ENCODE assay signal across 8 mouse cellular contexts in the genomic region with DNA sequence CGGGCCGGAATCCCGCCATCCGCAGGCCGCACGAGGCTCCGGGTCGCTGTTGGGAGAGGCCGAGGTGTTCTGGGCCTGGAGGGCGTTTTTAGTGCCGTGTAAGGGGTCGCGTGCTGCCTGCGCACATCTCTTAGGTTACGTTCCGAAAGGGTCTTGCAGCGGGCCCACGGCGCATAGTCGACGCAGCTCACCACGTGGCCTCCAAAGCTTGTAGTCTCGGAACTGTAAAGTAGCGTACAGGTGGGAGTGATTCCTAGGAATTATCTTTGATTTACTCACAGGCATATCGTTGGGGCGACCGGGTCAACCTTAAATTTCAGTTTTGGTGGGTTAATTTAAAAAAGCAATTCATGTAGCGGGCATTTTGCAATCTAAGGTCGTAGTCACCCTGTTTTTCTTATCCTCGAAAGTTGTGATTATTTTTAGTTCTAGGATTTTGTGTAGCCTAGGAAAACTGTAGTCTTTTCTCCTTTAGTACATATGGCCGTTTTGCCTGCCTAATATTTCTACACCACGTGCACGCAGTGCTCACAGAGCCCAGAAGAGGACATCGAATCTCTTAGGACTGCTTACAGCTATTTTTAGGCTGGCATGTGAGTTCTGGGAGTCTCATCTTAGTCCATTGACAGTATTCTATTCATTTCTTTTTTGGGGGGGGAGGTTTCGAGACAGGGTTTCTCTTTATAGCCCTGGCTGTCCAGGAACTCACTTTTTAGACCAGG. TPM values are rescaled to one million over a fixed set of nuclear protein-coding genes. Genes with fewer than 3 reads are reported as not detected.
A peak's percentile ranks its signal among the peaks of the same experiment; 100 is the strongest.
DNase-seq lines count a peak whose midpoint lies in the region; ATAC-seq and TF ChIP-seq lines count a peak whose summit lies in the region.

Gene 4931406C07Rik, minus strand, starts transcription at position 51 of the 722 bp plus-strand sequence.

- peak within 1 kb of the TSS; percentile 91 for H3K27ac ChIP-seq in lung, embryonic 15.5 days
- peak within 1 kb of the TSS; percentile 86 for H3K27ac ChIP-seq in hindbrain, postnatal 0 days

- no peak for DNase-seq in lung, adult 18-20 months
- peak; percentile 59 for DNase-seq in adipocyte (ENCODE audit: low spot score)
- peak; percentile 71 for DNase-seq in hindbrain, postnatal 0 days (ENCODE audit: low spot score)
- DNase-seq in lung, postnatal 10 days, result peak; percentile 8
- no peak for DNase-seq in spleen, postnatal 4 days (ENCODE audit: low spot score in 2 of 2)
- no peak for DNase-seq in kidney, adult 18-20 months

- no peak for TF ChIP-seq CTCF in hindbrain, postnatal 0 days (IDR thresholded peaks at IDR 0.05; ENCODE audit: low read depth)

- no peaks in the 10 kb centered on the region for H3K9me3 ChIP-seq in lung, embryonic 15.5 days
- H3K9me3 ChIP-seq in erythroblast, embryonic 14.5 days (ENCODE audit: control insufficient read depth, low read length), result no peaks in the 10 kb centered on the region
- no peaks in the 10 kb centered on the region for H3K9me3 ChIP-seq in hindbrain, postnatal 0 days (ENCODE audit: low read length)

- H3K4me2 ChIP-seq in lung, embryonic 15.5 days, result peak within 1 kb of the TSS; percentile 60
- peak within 1 kb of the TSS; percentile 77 for H3K4me2 ChIP-seq in hindbrain, postnatal 0 days (ENCODE audit: low read depth, low read length)

- H3K27me3 ChIP-seq in lung, embryonic 15.5 days, result no peaks in the 10 kb centered on the region
- no peaks in the 10 kb centered on the region for H3K27me3 ChIP-seq in erythroblast, embryonic 14.5 days (ENCODE audit: control insufficient read depth)
- H3K27me3 ChIP-seq in hindbrain, postnatal 0 days (ENCODE audit: insufficient read depth, low read length), result no peaks in the 10 kb centered on the region

- peak within 1 kb of the TSS; percentile 91 for H3K9ac ChIP-seq in lung, embryonic 15.5 days
- peak within 1 kb of the TSS; percentile 70 for H3K9ac ChIP-seq in hindbrain, postnatal 0 days (replicated peaks; ENCODE audit: low read length)

- H3K4me1 ChIP-seq in lung, embryonic 15.5 days, result peaks cover 21% of the 10 kb centered on the region
- peaks cover 46% of the 10 kb centered on the region for H3K4me1 ChIP-seq in erythroblast, embryonic 14.5 days (ENCODE audit: control insufficient read depth)
- peaks cover 14% of the 10 kb centered on the region for H3K4me1 ChIP-seq in hindbrain, postnatal 0 days (ENCODE audit: insufficient read depth, low read length)

- peak; percentile 73 for ATAC-seq in lung, embryonic 15.5 days (ENCODE audit: borderline replicate concordance, extremely low read depth, low FRiP score, low TSS enrichment)
- ATAC-seq in hindbrain, postnatal 0 days, result peak; percentile 90

- under 1% methylated on average over 35 of the region's 35 CpGs for WGBS in lung, embryonic 15.5 days
- under 1% methylated on average over 35 of the region's 35 CpGs for WGBS in hindbrain, postnatal 0 days

- peak within 1 kb of the TSS; percentile 72 for H3K4me3 ChIP-seq in lung, embryonic 15.5 days
- H3K4me3 ChIP-seq in erythroblast, embryonic 14.5 days (replicated peaks), result peak within 1 kb of the TSS; percentile 93
- H3K4me3 ChIP-seq in hindbrain, postnatal 0 days (ENCODE audit: low read length), result peak within 1 kb of the TSS; percentile 56

- H3K36me3 ChIP-seq in lung, embryonic 15.5 days, result peaks cover 27% of the 10 kb centered on the region
- H3K36me3 ChIP-seq in erythroblast, embryonic 14.5 days (ENCODE audit: control insufficient read depth), result peaks cover 44% of the 10 kb centered on the region
- H3K36me3 ChIP-seq in hindbrain, postnatal 0 days (ENCODE audit: insufficient read depth, low read length), result peaks cover 14% of the 10 kb centered on the region

RNA-seq across cellular contexts. Expression of gene 4931406C07Rik, which starts in this region (rescaled TPM):
- 9.0 and 10.0 TPM in 2 replicates for polyA plus RNA-seq in lung, embryonic 15.5 days (2015; fragmentation: Nextera tagmentation; extraction: Ambion mirVana)
- 0.03 and 0.04 TPM in 2 replicates for polyA plus RNA-seq in erythroblast, embryonic 14.5 days (2012)
- total RNA-seq in hindbrain, postnatal 0 days (2014; rRNA removed), result 11.0 and 11.1 TPM in 2 replicates
- polyA plus RNA-seq in hindbrain, postnatal 0 days (2015; fragmentation: Nextera tagmentation; extraction: Ambion mirVana), result 14.8 and 15.7 TPM in 2 replicates

Comparison
In these comparisons a context has a peak if more than half of its experiments do, and no peak if none do; other contexts are left out.
1. DNase-seq: peak in adipocyte (single experiment), hindbrain, postnatal 0 days (single experiment) and lung, postnatal 10 days (single experiment); none in lung, adult 18-20 months (0 of 2), spleen, postnatal 4 days (0 of 2) and kidney, adult 18-20 months (single experiment).
2. Peak in every context shown above with its lines, with median percentiles within 50 percentile points of each other: H3K4me3 ChIP-seq.